Mouse (Mus musculus) hindbrain, embryonic 12.5 days (tissue): ENCODE measurements at regions not wholly inside any gene's neighbourhood (a gene's known extent, or its start where the extent isn't known, plus 50 kb on each side); places are given as distances from the start of the nearest gene placed in this dataset.
A peak's percentile ranks its signal among the peaks of the same experiment; 100 is the strongest.

Experiments
- ATAC-seq: fragments of 200-750 bp; cut with Nextera tagmentation; 2 replicates; pipeline ENCODE4 v1.8.0; 2017; ENCODE audit warnings: moderate TSS enrichment; ENCODE audit not compliant: low FRiP score
- H3K27ac ChIP-seq: fragments of 300-500 bp; sonication (generic); 2 replicates; pipeline ENCODE4 v1.5.1; 2016; ENCODE audit warnings: mild to moderate bottlenecking
- H3K27me3 ChIP-seq: fragments of 300-500 bp; sonication (generic); 2 replicates; pipeline ENCODE4 v1.6.1; 2016; ENCODE audit warnings: mild to moderate bottlenecking
- H3K36me3 ChIP-seq: fragments of 300-500 bp; sonication (generic); 2 replicates; pipeline ENCODE4 v1.6.1; 2016; ENCODE audit warnings: mild to moderate bottlenecking
- H3K4me1 ChIP-seq: fragments of 300-500 bp; sonication (generic); 2 replicates; pipeline ENCODE4 v1.6.1; 2016
- H3K4me2 ChIP-seq: fragments of 300-500 bp; sonication (generic); replicated peaks from 2 replicates; pipeline ENCODE4 v1.6.1; 2016; ENCODE audit warnings: mild to moderate bottlenecking
- H3K4me3 ChIP-seq: fragments of 300-500 bp; sonication (generic); 2 replicates; pipeline ENCODE4 v1.5.1; 2016; ENCODE audit warnings: mild to moderate bottlenecking
- H3K9ac ChIP-seq: fragments of 300-500 bp; sonication (generic); 2 replicates; pipeline ENCODE4 v1.6.1; 2016; ENCODE audit warnings: mild to moderate bottlenecking, moderate library complexity
- H3K9me3 ChIP-seq: fragments of 300-500 bp; sonication (generic); replicated peaks from 2 replicates; pipeline ENCODE4 v1.6.1; 2016; ENCODE audit warnings: mild to moderate bottlenecking
- WGBS: fragments of 180-500 bp; shearing (Covaris S2); methylation state at CpG from one replicate; pipeline ENCODE4 v1.1.7; 2016; 5-methylcytosine and 5-hydroxymethylcytosine counted together

DNA sequence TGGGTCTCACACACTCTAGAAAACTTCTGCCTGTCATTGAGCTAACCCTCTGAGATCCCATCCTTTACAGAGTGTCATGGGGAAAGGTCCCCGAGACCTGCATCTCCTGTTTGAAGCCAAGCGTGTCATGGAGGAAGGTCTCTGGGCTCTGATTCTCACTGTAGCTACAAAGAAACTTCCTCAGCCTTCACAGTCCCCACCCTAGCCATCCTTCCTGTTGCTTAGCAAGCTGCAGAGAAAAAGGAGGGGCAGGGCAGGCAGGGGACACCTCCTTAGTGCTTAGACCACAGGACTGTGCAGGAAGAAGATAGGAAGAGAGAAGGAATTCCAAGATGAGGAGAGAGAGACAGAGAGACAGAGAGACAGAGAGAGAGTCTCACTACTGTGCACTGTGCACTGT lies 74.6 kb upstream of the Tgfbr2 start:
- WGBS, result 84% methylated on average over 2 of the region's 2 CpGs
- no peak overlapping the region for H3K9ac ChIP-seq
- H3K4me1 ChIP-seq, result 0 out of 2 replicates have a peak, but pooled peaks cover 5% of the 10 kb centered on the region

GRCm38 (mm10) chr9:116245136-116245535 lies 70.0 kb upstream of the Tgfbr2 start:
- 88% methylated on average over 5 of the region's 5 CpGs for WGBS
- Histone ChIP-seq H3K36me3 (no peaks in the 10 kb centered on the region), H3K27ac (no peak overlapping the region), H3K4me1 (no peaks in the 10 kb centered on the region), H3K4me2 (no peak overlapping the region), H3K4me3 (no peak overlapping the region), H3K9me3 (no peaks in the 10 kb centered on the region), H3K9ac (no peak overlapping the region), H3K27me3 (no peaks in the 10 kb centered on the region)
- ATAC-seq, result no peak

More for the DNA sequence above, 74.6 kb upstream of the Tgfbr2 start:
- H3K9me3 ChIP-seq, result no peaks in the 10 kb centered on the region
- H3K4me2 ChIP-seq, result no peak overlapping the region
- no peaks in the 10 kb centered on the region for H3K36me3 ChIP-seq
- H3K27ac ChIP-seq, result no peak overlapping the region
- ATAC-seq, result no peak
- no peak overlapping the region for H3K4me3 ChIP-seq
- H3K27me3 ChIP-seq, result no peaks in the 10 kb centered on the region

DNA sequence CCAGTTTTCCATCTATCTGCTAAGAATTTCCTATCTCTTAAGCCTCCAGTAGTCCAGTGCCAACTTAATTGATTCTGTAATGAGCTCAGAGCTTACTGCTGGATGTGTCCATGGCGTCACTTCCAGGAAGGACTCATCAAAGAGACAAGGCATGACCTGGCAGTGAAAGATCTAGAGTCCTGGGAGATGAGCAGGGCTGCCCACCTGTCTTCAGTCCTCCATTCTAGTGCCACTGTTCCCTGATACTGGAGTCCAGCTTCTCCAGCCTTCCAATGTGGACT lies 69.4 kb upstream of the Tgfbr2 start:
- no peaks in the 10 kb centered on the region for H3K27me3 ChIP-seq
- no peak overlapping the region for H3K4me3 ChIP-seq
- H3K9me3 ChIP-seq, result no peaks in the 10 kb centered on the region
- no peak overlapping the region for H3K9ac ChIP-seq
- ATAC-seq, result no peak
- no peak overlapping the region for H3K4me2 ChIP-seq
- no peak overlapping the region for H3K27ac ChIP-seq
- no peaks in the 10 kb centered on the region for H3K4me1 ChIP-seq
- no peaks in the 10 kb centered on the region for H3K36me3 ChIP-seq
- WGBS, result 89% methylated on average over 1 of the region's 1 CpGs

DNA sequence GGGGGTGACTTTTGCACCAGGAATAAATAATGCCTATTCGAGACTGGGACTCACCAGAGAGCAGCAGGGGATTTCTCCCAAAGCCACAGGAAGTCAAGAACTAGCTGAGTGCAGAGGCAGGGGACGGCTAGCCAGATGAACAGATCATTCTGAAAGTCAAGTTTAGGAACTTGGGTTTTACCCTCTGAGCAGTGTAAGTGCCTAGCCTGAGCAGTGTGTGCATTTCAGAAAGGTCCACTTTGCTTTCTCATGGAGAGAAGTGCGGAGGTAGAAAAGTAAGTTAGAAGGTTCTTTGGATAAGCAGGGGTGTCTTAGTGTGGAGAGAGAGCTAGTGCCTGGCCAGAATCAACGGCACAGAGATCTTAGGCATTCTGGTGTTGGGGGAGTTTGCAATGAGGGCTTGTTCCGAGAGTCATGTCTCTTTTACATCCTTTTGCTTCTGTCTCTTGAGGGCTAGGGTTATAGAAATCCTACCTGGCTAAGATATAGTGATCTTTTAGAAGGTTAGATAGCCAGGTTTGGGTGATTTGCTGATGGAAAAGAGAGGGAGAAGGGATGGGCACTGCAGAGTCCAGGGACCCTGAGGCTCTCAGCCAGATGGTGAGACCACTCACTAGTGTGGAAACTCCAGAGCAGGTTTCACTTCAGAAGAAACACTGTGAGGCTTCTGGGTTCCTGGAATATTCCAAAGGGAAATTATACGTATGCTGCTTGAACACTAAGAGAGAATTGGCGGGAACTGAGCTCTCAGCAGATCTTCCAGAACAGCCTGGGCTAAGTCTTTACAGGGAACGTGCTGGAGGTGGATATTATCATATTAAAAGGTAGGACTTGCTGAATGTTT lies 68.8 kb upstream of the Tgfbr2 start:
- Histone ChIP-seq H3K4me1 (no peaks in the 10 kb centered on the region), H3K4me3 (no peak overlapping the region), H3K4me2 (no peak overlapping the region), H3K27me3 (no peaks in the 10 kb centered on the region), H3K36me3 (no peaks in the 10 kb centered on the region), H3K27ac (no peak overlapping the region), H3K9me3 (no peaks in the 10 kb centered on the region), H3K9ac (no peak overlapping the region)
- no peak for ATAC-seq
- 81% methylated on average over 8 of the region's 8 CpGs for WGBS

- Histone ChIP-seq H3K4me1 (no peaks in the 10 kb centered on the region), H3K9ac (no peak overlapping the region), H3K27me3 (no peaks in the 10 kb centered on the region), H3K27ac (no peak overlapping the region), H3K36me3 (no peaks in the 10 kb centered on the region), H3K4me2 (no peak overlapping the region), H3K9me3 (no peaks in the 10 kb centered on the region), H3K4me3 (no peak overlapping the region)
- no peak for ATAC-seq
- whole genome bisulfite sequencing, result 90% methylated on average over 5 of the region's 5 CpGs
These were observed 66.9 kb upstream of the Tgfbr2 start for GRCm38 (mm10) chr9:116241933-116242526.

- H3K9ac ChIP-seq, result no peak overlapping the region
- H3K36me3 ChIP-seq, result no peaks in the 10 kb centered on the region
- H3K27ac ChIP-seq, result no peak overlapping the region
- 93% methylated on average over 10 of the region's 10 CpGs for WGBS
- H3K4me1 ChIP-seq, result no peaks in the 10 kb centered on the region
- no peak overlapping the region for H3K4me2 ChIP-seq
- no peaks in the 10 kb centered on the region for H3K9me3 ChIP-seq
- H3K4me3 ChIP-seq, result no peak overlapping the region
- H3K27me3 ChIP-seq, result no peaks in the 10 kb centered on the region
- no peak for ATAC-seq
These were observed 66.1 kb upstream of the Tgfbr2 start for GRCm38 (mm10) chr9:116241290-116241689.

DNA sequence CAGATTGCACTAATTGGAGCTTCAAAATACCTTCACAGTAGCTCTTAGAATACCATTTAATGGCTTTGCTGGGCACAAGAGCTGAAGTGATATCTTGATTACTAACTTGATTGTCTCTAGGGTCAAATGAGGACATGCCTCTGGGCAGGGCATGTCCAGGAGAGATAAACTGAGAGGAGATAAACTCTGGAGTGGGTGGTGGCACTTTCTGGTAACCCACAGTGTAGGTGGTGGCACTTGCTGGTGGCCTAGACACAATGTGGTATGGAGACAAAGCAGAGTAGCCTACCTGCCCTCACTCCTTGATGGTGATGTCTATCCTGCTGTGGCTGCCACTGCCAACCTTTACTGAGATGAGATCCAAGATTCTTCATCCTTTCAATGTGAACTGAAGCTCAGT lies 61.7 kb upstream of the Tgfbr2 start:
- no peak overlapping the region for H3K27ac ChIP-seq
- no peaks in the 10 kb centered on the region for H3K27me3 ChIP-seq
- no peaks in the 10 kb centered on the region for H3K9me3 ChIP-seq
- H3K4me1 ChIP-seq, result no peaks in the 10 kb centered on the region
- ATAC-seq, result no peak
- no peak overlapping the region for H3K4me2 ChIP-seq
- no peaks in the 10 kb centered on the region for H3K36me3 ChIP-seq
- H3K9ac ChIP-seq, result no peak overlapping the region
- no peak overlapping the region for H3K4me3 ChIP-seq

DNA sequence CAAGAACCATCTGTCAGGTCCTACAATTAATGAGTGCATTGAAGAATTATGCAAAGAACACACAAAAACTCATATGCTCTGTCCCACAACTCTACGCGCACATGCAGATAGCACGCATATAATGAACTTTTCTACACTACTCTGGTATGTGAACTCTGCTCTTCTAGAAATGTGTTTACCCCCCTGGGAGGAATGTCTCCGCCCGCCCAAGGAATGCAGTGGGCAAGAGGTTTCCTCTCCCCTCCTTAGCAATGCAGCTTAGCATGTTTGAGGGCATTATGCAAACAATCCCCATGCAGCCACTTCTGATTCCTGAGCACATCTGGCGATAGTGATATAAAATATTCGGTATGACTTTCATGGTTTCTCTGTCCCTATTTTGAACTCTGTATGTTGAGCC lies 59.0 kb upstream of the Tgfbr2 start:
- Histone ChIP-seq H3K9ac (no peak overlapping the region), H3K4me3 (no peak overlapping the region), H3K36me3 (no peaks in the 10 kb centered on the region), H3K4me1 (no peaks in the 10 kb centered on the region), H3K4me2 (no peak overlapping the region), H3K27ac (no peak overlapping the region), H3K27me3 (no peaks in the 10 kb centered on the region), H3K9me3 (no peaks in the 10 kb centered on the region)
- WGBS, result 82% methylated on average over 7 of the region's 7 CpGs
- ATAC-seq, result no peak

DNA sequence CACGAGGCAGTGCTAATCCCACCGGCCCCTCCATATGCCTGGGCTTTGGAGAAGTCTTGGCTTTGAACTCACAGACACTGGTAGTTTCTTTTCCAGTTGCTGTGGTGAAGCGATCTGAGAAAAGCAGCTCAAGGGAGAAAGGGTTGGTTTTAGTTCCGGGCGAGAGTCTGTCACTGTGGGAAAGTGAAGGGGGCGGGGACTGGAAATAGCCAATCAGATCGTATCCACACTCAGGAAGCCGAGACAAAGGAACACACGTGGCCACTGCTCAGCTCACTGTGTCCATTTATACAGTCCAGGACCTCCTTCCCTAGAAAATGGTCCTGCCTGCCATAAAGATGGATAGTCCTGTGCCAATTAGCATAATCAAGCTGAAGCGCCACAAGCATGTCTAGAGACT lies 57.2 kb upstream of the Tgfbr2 start:
- Histone ChIP-seq H3K4me3 (no peak overlapping the region), H3K36me3 (no peaks in the 10 kb centered on the region), H3K27ac (no peak overlapping the region), H3K4me2 (no peak overlapping the region), H3K9ac (no peak overlapping the region), H3K4me1 (no peaks in the 10 kb centered on the region), H3K27me3 (no peaks in the 10 kb centered on the region), H3K9me3 (no peaks in the 10 kb centered on the region)
- WGBS, result 77% methylated on average over 10 of the region's 10 CpGs
- no peak for ATAC-seq

DNA sequence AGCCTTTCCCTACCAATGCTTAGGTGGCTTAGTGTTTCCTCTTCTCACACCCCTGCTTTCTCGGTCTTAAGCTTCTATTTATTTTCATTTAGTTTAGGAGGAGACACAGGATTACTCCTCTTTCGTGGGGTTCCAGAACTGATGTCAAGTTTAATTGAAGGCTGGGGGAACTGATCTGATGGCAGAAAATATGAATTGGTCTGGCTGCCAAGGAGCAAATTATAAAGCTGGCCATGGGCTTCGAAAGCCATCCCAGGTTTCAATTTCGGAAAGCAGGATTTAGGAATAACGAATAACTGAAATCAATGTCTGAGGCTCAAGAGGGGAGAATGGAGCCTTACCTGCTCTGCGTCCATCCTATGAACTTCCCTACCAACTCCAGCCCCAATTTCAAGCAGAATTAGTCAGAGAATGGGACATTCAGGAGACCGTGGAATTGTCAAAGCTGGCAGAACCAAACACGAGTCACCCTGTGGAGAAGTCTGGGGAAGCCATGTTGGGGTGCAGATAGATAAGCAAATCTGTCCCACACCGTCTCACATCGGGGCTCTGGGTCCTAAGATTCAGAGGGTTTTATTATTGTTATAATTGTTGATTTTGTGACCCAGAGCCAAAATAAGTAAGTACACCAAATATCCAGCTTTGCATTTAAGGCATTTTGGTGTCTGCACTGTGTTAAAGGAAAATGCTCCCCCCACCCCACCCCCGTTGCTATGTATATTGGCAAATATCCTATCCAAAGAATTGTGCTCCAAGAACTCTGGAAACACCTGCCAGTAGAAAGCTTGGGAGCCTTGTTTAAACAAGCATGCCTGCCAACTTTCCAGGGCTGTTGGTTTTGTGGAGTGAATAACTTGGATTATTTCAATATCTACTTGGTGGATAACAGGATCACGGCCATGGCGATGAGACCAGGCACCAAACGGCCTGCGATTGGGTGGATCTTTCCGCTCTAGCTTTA lies 56.5 kb upstream of the Tgfbr2 start:
- Histone ChIP-seq H3K27ac (no peak overlapping the region), H3K27me3 (no peaks in the 10 kb centered on the region), H3K4me2 (no peak overlapping the region), H3K9ac (no peak overlapping the region), H3K9me3 (no peaks in the 10 kb centered on the region), H3K36me3 (no peaks in the 10 kb centered on the region), H3K4me1 (no peaks in the 10 kb centered on the region), H3K4me3 (no peak overlapping the region)
- WGBS, result 87% methylated on average over 16 of the region's 16 CpGs
- no peak for ATAC-seq

DNA sequence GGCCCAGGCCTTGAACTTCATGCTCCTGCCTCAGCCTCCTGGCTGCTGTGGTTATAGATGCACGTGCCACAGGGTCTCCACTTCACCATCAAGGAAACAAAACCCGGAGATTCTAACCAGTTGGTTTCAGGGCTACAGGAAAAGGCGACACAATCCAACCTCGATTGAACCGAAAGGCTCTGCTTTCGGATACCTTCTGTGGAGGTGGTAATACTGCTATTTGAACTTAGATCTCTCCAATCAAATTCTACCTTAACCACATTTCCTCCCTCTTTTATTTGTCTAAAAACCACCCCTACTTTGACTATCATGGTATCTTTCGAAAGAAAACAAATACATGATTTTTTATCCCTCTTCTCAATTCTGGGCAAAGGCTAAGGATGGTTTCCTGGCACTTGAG lies 55.2 kb upstream of the Tgfbr2 start:
- H3K4me3 ChIP-seq, result no peak overlapping the region
- no peaks in the 10 kb centered on the region for H3K9me3 ChIP-seq
- H3K4me1 ChIP-seq, result no peaks in the 10 kb centered on the region
- 89% methylated on average over 7 of the region's 7 CpGs for WGBS
- no peak for ATAC-seq
- H3K27ac ChIP-seq, result no peak overlapping the region
- H3K27me3 ChIP-seq, result no peaks in the 10 kb centered on the region
- H3K4me2 ChIP-seq, result no peak overlapping the region
- no peaks in the 10 kb centered on the region for H3K36me3 ChIP-seq
- no peak overlapping the region for H3K9ac ChIP-seq

- no peaks in the 10 kb centered on the region for H3K9me3 ChIP-seq
- no peaks in the 10 kb centered on the region for H3K4me1 ChIP-seq
- H3K27me3 ChIP-seq, result no peaks in the 10 kb centered on the region
- H3K4me3 ChIP-seq, result no peak overlapping the region
- H3K9ac ChIP-seq, result no peak overlapping the region
- no peak overlapping the region for H3K4me2 ChIP-seq
- WGBS, result 75% methylated on average over 9 of the region's 9 CpGs
- no peaks in the 10 kb centered on the region for H3K36me3 ChIP-seq
- no peak for ATAC-seq
- H3K27ac ChIP-seq, result peak overlapping the region; percentile 19; the same call in 1 of the 2 replicates
These were observed 53.3 kb upstream of the Tgfbr2 start for GRCm38 (mm10) chr9:116228443-116228842.
